Mouse (Mus musculus): ENCODE data around the gene Isca2.

DNA sequence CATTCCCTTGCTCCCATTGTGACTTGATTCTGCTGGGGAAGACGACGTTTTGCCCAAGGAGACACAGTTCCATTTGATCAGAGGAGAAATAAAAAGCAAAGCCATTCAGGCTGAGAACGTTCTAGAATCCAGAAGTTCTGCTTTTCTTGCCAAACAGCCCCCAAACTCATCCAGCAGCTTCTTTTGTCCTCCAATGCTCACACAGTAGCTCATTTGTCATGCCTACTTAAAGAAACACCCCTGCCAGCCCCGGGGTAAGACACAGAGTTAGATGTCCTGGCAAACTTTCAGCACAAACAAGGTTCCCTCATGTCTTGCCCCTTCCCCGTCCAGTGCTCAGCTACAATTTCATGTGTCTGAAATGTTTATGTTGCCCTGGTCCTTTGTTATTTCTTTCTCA lies 51.2 kb downstream of the Isca2 start:
- TF ChIP-seq CTCF (IDR thresholded peaks at IDR 0.05) (no peak), EP300 (IDR thresholded peaks at IDR 0.05) (no peak)
